Mouse (Mus musculus) forebrain, embryonic 10.5 days (tissue): ENCODE measurements around the gene Col4a4. TPM values are rescaled to one million over a fixed set of nuclear protein-coding genes. Genes with fewer than 3 reads are reported as not detected.

Experiments used
- DNase-seq: peaks from one replicate; pipeline ENCODE4 v3.0.0-alpha.2; 2017; ENCODE audit warnings: low spot score; ENCODE audit errors: extremely low spot score
- H3K27ac ChIP-seq: fragments of 300-500 bp; sonication (generic); 2 replicates; pipeline ENCODE4 v1.5.1; 2016; ENCODE audit warnings: mild to moderate bottlenecking
- H3K27me3 ChIP-seq: fragments of 300-500 bp; sonication (generic); 2 replicates; pipeline ENCODE4 v1.6.1; 2016; ENCODE audit warnings: mild to moderate bottlenecking; ENCODE audit not compliant: poor library complexity, severe bottlenecking
- H3K36me3 ChIP-seq: fragments of 300-500 bp; sonication (generic); replicated peaks from 2 replicates; pipeline ENCODE4 v1.6.1; 2016; ENCODE audit warnings: mild to moderate bottlenecking, moderate library complexity
- H3K4me1 ChIP-seq: fragments of 300-500 bp; sonication (generic); 2 replicates; pipeline ENCODE4 v1.6.1; 2016
- H3K4me3 ChIP-seq: fragments of 300-500 bp; sonication (generic); 2 replicates; pipeline ENCODE4 v1.5.1; 2016; ENCODE audit warnings: mild to moderate bottlenecking, moderate library complexity
- H3K9me3 ChIP-seq: fragments of 300-500 bp; sonication (generic); 2 replicates; pipeline ENCODE4 v1.6.1; 2016; ENCODE audit warnings: mild to moderate bottlenecking, moderate library complexity
- WGBS: fragments of 180-500 bp; shearing (Covaris S2); methylation state at CpG from one replicate; pipeline ENCODE4 v1.1.7; 2016; 5-methylcytosine and 5-hydroxymethylcytosine counted together
- polyA plus RNA-seq: library from polyadenylated mRNA; unstranded; fragments of >200 nt; fragmentation: Nextera tagmentation; extraction: Ambion mirVana; gene quantifications from 2 replicates; pipeline ENCODE4 v1.2.1, GENCODE M21; 2016

Gene Col4a4
- polyA plus RNA-seq, 1 experiment from 2014 or later = 0.05 TPM

DNA sequence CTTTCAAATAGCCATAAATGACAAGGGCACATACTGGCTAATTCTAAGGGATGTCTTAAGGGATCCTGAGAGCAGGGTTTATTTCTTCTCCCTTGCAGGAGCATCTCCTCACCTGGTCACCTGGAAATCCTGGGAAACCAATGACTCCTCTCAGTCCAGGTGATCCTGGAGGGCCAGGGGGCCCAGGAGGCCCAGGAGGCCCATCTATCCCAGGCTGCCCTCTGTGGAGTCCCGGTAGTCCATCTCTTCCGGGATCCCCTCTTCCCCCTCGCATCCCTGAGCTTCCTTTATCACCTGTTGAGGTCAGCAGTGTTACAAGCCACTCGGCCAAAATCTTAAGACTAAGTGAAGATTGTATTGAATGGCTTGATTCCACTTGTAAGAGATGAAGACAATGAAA lies 100.3 kb downstream of the Col4a4 start:
- WGBS = 94% methylated on average over 4 of the region's 4 CpGs
- Histone ChIP-seq H3K9me3 (no peaks in the 10 kb centered on the region), H3K4me1 (no peaks in the 10 kb centered on the region), H3K4me3 (no peak overlapping the region), H3K36me3 (no peaks in the 10 kb centered on the region), H3K27ac (no peak overlapping the region), H3K27me3 (no peaks in the 10 kb centered on the region)
- DNase-seq = no peak

DNA sequence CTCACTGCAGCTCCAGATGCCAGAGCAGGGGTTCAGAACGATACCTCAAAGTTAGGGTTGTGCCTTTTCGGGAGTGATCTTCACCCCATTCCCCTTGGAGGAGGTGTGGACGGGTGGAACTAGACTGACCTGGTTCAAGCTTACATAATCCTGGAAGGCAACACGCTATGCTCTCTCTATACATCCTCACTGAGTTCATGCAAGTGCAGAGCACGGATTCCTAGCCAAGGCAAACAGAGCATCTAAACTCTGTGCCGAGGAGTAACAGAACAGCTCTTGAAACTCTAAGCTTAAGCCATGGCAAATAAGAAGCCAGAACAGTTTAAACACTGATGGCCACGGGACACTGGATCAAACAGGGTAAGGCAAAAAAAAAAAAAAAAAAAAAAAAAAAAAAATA lies 104.3 kb downstream of the Col4a4 start:
- no peaks in the 10 kb centered on the region for H3K36me3 ChIP-seq
- no peak for DNase-seq
- no peaks in the 10 kb centered on the region for H3K27me3 ChIP-seq
- 87% methylated on average over 7 of the region's 7 CpGs for WGBS
- no peaks in the 10 kb centered on the region for H3K9me3 ChIP-seq
- no peak overlapping the region for H3K4me3 ChIP-seq
- H3K4me1 ChIP-seq = no peaks in the 10 kb centered on the region
- H3K27ac ChIP-seq = no peak overlapping the region

DNA sequence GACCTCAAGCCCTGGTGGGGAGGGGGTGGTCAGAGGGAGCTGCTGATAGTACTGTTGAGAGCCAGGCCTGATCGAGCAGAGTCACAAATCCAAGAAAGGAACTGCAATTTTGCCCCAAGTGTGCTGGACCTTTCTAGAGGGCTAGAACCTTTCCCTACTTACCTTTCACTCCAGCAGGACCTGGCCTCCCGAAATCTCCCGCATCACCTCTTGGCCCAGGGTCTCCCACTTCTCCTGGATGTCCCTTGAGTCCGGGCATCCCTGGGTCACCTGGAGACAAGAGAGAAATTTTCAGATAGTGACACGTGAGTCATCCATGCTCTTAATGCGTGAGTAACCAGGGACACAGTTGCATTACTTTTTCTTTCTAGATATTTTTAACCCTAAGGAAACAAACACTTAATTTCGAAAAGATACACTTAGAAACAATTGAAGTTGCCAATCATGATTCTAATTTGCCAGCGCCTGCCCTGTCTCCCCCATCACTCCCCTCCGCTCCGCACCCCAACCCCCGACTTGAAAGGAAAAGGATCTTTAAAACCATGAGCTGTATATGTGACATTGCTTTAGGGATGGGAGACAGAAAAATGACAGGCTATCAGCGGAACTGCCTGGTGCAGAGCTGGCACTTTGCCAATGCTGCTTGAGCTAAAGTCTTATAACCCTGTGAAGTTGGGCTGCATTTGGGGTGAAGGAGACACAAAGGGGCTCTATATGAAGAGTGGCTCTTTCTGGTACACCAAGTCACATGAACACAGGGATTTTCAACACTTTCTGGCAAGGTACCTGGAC lies 106.8 kb downstream of the Col4a4 start:
- no peaks in the 10 kb centered on the region for H3K27me3 ChIP-seq
- H3K36me3 ChIP-seq = no peaks in the 10 kb centered on the region
- 94% methylated on average over 12 of the region's 12 CpGs for WGBS
- no peaks in the 10 kb centered on the region for H3K9me3 ChIP-seq
- DNase-seq = no peak
- peaks cover 21% of the 10 kb centered on the region for H3K4me1 ChIP-seq
- H3K27ac ChIP-seq = no peak overlapping the region
- no peak overlapping the region for H3K4me3 ChIP-seq

DNA sequence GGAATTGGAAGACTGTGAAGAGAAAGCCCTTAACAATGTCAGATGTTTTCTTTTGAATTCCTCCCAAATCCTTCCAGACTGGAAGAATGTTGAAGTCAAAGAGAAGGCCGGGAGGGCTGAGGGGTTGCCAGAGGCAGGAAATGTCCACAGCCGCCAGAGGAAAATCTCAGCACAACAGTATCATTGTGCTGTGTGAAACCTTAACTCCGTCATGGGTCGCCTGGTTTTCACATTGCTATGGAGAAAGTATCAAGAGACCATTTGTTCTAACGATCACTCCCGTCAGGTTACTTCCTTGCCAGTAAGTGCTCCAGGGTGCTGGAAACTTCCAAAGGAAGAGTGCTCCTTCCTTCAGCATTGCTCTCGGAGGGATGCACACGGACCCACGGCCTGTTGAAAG lies 109.9 kb downstream of the Col4a4 start:
- Histone ChIP-seq H3K36me3 (no peaks in the 10 kb centered on the region), H3K4me1 (peaks cover 39% of the 10 kb centered on the region), H3K9me3 (no peaks in the 10 kb centered on the region), H3K4me3 (no peak overlapping the region), H3K27ac (peak overlapping the region; percentile 69), H3K27me3 (no peaks in the 10 kb centered on the region)
- WGBS = 19% methylated on average over 9 of the region's 9 CpGs
- peak; percentile 36 for DNase-seq

DNA sequence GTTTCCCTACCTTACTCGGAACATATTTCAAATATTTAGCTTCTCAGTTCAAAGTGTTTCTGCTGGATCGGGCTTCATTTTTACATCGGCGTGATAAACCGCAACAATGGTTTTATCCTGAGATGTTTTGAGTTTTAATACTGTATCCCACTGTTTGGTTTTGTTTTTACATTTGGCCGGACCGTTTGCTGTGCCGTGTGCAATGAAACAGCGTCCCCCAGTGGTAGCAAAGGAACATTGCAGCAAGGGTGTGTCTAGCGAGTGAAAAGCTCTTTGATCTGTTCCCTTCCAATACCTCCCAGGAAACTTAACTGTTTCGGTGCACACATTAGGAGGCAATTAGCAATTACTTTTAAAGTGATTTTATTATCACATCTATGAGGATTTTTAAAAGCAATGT lies 110.4 kb downstream of the Col4a4 start:
- Histone ChIP-seq H3K4me1 (peaks cover 39% of the 10 kb centered on the region), H3K27ac (0 out of 2 replicates have a peak overlapping the region, but pooled peaks have one; percentile 40), H3K36me3 (no peaks in the 10 kb centered on the region), H3K9me3 (no peaks in the 10 kb centered on the region), H3K27me3 (no peaks in the 10 kb centered on the region), H3K4me3 (no peak overlapping the region)
- 50% methylated on average over 11 of the region's 11 CpGs for WGBS
- DNase-seq = peak; percentile 50

DNA sequence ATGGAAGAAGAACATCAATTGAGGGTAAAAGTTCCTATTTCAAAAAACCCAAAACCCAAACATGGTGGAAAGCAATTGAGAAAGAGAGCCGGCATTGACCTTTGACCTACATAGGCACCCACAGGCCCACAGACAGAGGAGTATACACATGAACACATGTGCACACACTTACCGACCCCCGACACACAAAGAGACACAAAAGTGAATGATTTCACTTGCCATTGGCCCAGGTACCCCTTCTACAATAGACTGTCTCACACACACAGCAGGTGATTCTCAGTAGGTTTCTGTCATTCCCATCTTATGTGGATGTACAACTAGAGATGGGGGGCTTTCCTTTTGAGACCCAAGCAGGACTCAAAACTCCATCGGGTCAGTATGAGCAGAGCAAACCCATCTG lies 110.8 kb downstream of the Col4a4 start:
- peaks cover 39% of the 10 kb centered on the region for H3K4me1 ChIP-seq
- no peaks in the 10 kb centered on the region for H3K36me3 ChIP-seq
- WGBS = 80% methylated on average over 4 of the region's 4 CpGs
- no peaks in the 10 kb centered on the region for H3K27me3 ChIP-seq
- 0 out of 2 replicates have a peak overlapping the region, but pooled peaks have one; percentile 40 for H3K27ac ChIP-seq
- no peak overlapping the region for H3K4me3 ChIP-seq
- no peak for DNase-seq
- H3K9me3 ChIP-seq = no peaks in the 10 kb centered on the region

DNA sequence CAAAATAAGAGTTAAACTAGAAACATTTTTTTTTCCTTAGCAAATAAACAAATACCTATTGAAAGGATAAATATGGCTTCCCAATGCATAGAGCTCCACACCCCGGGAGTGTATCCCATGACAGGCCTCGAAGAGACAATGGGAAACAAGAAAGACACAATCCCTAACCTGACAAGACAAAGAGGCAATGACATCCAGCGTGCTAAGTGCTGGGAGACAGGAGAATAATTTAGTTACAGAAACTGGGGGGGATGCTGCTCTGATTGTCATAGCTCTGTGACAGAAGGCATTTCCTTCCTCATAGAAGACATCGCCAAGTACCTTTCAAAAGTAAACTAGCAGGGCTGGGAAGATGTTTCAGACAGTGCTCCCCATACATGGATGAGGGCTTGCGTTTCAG lies 111.4 kb downstream of the Col4a4 start:
- H3K9me3 ChIP-seq = no peaks in the 10 kb centered on the region
- peaks cover 39% of the 10 kb centered on the region for H3K4me1 ChIP-seq
- no peaks in the 10 kb centered on the region for H3K27me3 ChIP-seq
- no peak overlapping the region for H3K27ac ChIP-seq
- no peaks in the 10 kb centered on the region for H3K36me3 ChIP-seq
- H3K4me3 ChIP-seq = no peak overlapping the region
- no peak for DNase-seq
- 76% methylated on average over 5 of the region's 5 CpGs for WGBS

DNA sequence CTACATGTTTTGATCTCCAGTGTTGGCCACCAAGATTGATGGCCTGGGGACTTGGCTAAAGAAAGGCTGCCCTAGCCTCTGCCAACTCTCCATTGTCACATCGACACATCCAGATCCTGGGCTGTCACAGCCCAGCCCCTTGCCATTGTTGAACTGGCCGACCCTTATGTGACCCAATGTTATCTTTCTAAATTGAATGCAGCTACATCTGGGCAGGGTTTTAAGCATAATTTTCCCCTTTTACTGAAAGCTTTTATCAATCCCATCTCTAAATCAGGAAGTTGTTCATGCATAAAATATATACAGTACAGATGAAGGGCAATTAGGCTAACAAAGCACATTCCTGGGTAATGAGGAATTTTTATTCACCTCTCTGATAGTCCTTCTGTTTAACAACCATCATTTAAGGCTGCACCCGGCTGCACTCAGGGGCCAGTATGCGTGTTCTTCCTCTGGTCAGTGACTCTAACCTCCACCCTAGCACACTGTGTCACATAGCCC lies 112.1 kb downstream of the Col4a4 start:
- no peak overlapping the region for H3K27ac ChIP-seq
- H3K4me1 ChIP-seq = peaks cover 39% of the 10 kb centered on the region
- no peak overlapping the region for H3K4me3 ChIP-seq
- no peaks in the 10 kb centered on the region for H3K9me3 ChIP-seq
- 27% methylated on average over 4 of the region's 4 CpGs for WGBS
- no peaks in the 10 kb centered on the region for H3K27me3 ChIP-seq
- DNase-seq = no peak
- H3K36me3 ChIP-seq = no peaks in the 10 kb centered on the region

DNA sequence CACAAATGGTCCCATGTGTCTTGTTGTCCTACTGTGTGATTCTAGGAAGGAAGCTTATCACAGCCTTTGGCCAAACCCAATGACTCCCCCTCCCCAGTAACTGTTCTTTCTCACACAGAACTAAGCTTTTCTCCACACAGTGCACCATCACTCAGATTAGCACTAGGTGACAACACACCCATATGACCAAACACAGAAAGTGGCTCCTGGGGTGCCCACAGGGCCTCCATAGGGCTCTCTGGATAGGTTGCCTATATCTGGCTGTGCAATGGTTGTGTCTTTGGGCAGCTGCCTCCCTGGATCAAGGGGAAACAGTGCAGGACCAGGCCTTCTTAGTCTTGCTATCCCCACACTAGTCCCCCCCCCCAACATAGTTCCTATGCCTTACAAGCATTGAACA lies 113.2 kb downstream of the Col4a4 start:
- no peaks in the 10 kb centered on the region for H3K36me3 ChIP-seq
- H3K27me3 ChIP-seq = no peaks in the 10 kb centered on the region
- no peak for DNase-seq
- H3K4me3 ChIP-seq = no peak overlapping the region
- no peaks in the 10 kb centered on the region for H3K9me3 ChIP-seq
- peaks cover 39% of the 10 kb centered on the region for H3K4me1 ChIP-seq
- H3K27ac ChIP-seq = peak overlapping the region; percentile 20; the same call in 1 of the 2 replicates

DNA sequence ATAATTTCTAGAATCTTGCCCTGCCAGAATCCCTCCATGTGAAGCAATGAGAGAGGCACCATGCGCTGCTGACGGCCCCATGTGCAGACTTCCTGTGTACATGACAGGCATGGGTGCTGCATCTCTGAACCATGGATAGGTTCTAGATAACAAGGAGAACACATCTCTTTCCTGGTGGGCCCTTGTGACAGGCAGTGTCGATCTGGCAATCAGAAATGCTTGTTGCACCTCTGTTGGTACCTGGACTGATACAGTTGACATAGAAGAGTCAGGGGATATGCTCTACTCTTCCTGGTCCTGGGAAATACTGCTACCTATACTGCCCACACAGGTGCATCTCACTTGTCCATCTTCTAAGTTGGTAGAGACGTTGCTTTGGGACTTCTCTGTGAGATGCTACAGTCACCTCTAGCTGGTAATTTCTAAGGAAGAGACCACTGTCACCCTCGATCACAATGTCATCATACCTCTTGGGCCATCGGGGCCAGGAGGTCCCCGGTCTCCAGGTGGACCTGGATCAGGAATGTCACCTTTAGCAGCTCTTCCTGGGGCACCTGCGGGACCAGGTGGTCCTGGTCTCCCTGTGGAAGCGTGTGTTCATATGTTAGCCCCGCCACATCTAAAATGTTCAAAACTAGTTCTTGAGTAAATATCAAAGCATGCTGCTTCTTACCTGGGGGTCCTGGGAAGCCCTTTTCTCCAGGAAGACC lies 116.0 kb downstream of the Col4a4 start:
- Histone ChIP-seq H3K4me1 (peaks cover 26% of the 10 kb centered on the region), H3K27me3 (no peaks in the 10 kb centered on the region), H3K4me3 (no peak overlapping the region), H3K27ac (no peak overlapping the region), H3K9me3 (no peaks in the 10 kb centered on the region), H3K36me3 (no peaks in the 10 kb centered on the region)
- DNase-seq = no peak
- 87% methylated on average over 10 of the region's 10 CpGs for WGBS

DNA sequence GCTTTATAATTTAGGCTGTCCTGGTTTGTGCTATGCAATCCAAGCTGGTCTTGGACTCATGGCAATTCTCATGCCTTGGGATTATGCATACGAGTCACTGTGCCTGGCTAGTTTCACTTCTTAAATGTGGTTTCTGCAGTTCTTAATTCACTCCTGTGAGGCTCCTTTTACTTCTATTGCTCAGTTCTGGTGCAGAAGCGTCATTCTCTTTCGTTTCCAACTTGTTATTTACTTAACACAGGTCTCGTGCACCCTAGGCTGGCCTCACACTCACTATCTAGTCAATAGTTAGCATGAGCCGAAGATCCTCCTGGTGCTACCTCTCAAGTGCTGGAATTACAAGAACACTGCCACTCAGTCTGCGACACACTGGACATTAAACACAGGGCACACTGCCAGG lies 117.8 kb downstream of the Col4a4 start:
- no peaks in the 10 kb centered on the region for H3K27me3 ChIP-seq
- 90% methylated on average over 6 of the region's 6 CpGs for WGBS
- no peak overlapping the region for H3K4me3 ChIP-seq
- H3K27ac ChIP-seq = no peak overlapping the region
- H3K4me1 ChIP-seq = peaks cover 14% of the 10 kb centered on the region
- DNase-seq = no peak
- no peaks in the 10 kb centered on the region for H3K36me3 ChIP-seq
- no peaks in the 10 kb centered on the region for H3K9me3 ChIP-seq

DNA sequence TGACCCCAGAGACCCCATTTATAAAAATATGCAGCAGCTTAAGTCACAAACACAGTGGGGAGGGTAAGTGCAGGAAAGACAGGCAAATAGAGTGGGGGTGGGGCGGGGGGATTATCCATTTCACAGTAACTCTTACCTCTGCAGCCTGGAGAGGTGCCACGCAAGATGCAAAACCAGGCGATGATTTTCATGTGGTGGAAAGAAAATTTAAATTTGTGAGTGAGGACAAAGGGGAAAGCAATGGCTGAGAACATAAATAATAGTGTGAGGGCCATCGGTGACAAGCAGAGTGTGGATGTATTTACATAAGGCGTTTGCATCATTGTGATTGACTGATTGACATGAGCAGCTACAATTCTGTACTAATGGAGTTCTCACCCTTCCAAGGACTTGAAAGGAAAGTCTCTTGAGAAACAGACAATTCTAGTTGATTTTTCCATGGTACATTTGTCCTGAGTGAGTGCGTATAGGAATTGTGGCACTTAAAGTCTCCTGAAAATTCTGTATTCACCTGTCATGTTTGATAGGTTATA lies 121.3 kb downstream of the Col4a4 start:
- no peak for DNase-seq
- 67% methylated on average over 6 of the region's 6 CpGs for WGBS
- Histone ChIP-seq H3K27ac (no peak overlapping the region), H3K4me1 (peaks cover 6% of the 10 kb centered on the region; the same call in 1 of the 2 replicates), H3K27me3 (no peaks in the 10 kb centered on the region), H3K36me3 (no peaks in the 10 kb centered on the region), H3K4me3 (no peak overlapping the region), H3K9me3 (no peaks in the 10 kb centered on the region)

DNA sequence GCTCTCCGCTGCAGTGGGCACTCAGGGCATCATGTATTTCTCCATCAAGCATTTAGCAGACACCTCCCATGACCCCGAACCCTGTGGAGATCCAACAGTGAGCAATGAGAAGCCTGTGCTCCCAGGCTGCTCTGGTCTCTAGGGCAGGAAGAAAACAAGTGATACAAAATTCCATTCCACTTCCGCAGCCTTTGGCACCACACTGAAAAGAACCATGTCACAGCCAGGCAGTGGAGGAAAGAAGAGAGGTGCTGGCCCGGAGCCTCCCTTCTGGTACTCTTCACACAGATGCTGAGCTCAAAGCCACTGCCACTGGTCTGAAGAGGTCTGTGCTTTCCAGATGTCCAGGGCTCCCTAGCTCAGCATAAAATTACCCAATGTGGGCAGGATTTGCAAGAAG lies 125.6 kb downstream of the Col4a4 start:
- Histone ChIP-seq H3K9me3 (no peaks in the 10 kb centered on the region), H3K36me3 (no peaks in the 10 kb centered on the region), H3K27me3 (no peaks in the 10 kb centered on the region), H3K4me1 (peaks cover 6% of the 10 kb centered on the region; the same call in 1 of the 2 replicates), H3K27ac (no peak overlapping the region), H3K4me3 (no peak overlapping the region)
- DNase-seq = no peak
- WGBS = 76% methylated on average over 4 of the region's 4 CpGs
